Mouse (Mus musculus) gastrocnemius, adult 18-20 months (tissue): ENCODE results near the gene Pde8b. TPM values are rescaled to one million over a fixed set of nuclear protein-coding genes. Genes with fewer than 3 reads are reported as not detected.

Source experiments
- DNase-seq: peaks from one replicate; pipeline ENCODE4 v3.0.0; 2021; ENCODE audit warnings: low spot score
- long read RNA-seq, 2 experiments: library from polyadenylated mRNA; stranded (forward); transcript quantifications; one replicate each; pipeline ENCODE4 v2.0.0; 2021
- total RNA-seq, 2 experiments: library from RNA; stranded (reverse); gene quantifications; 2 replicates each; pipeline ENCODE4 v1.2.3; 2021

Gene Pde8b
- total RNA-seq: 1 to 10 TPM; 1.6 to 2.9 TPM
- long read RNA-seq, experiment 1, partial matches to known transcripts: 0 of 4 reads
- long read RNA-seq, experiment 1, other reads (novel, unspliced or antisense): 4 of 4 reads
- long read RNA-seq, experiment 2, partial matches to known transcripts: 0 of 6 reads
- long read RNA-seq, experiment 2, other reads (novel, unspliced or antisense): 5 of 6 reads

- DNase-seq: no peak
Measured at GRCm38 (mm10) chr13:95249511-95250456, at the start of gene Pde8b. Pde8b (minus strand) TSS chr13:95250336.

GRCm38 (mm10) chr13:95291983-95292382 is 41.8 kb upstream of the Pde8b start:
- no peak for DNase-seq

- no peak for DNase-seq
Measured at GRCm38 (mm10) chr13:95288027-95288426, 37.9 kb upstream of the Pde8b start.

- DNase-seq: peak; percentile 48
Measured at GRCm38 (mm10) chr13:95286989-95287388, 36.9 kb upstream of the Pde8b start.

GRCm38 (mm10) chr13:95281740-95282673 is 31.9 kb upstream of the Pde8b start:
- no peak for DNase-seq

GRCm38 (mm10) chr13:95278426-95279025 is 28.4 kb upstream of the Pde8b start:
- DNase-seq: no peak

GRCm38 (mm10) chr13:95264691-95265090 is 14.6 kb upstream of the Pde8b start:
- DNase-seq: no peak

- DNase-seq: peak; percentile 5
Measured at GRCm38 (mm10) chr13:95260886-95261789, 11.0 kb upstream of the Pde8b start.

- DNase-seq: no peak
Measured at GRCm38 (mm10) chr13:95260391-95260790, 10.3 kb upstream of the Pde8b start.

- DNase-seq: no peak
Measured at GRCm38 (mm10) chr13:95257083-95257482, 6.9 kb upstream of the Pde8b start.

- no peak for DNase-seq
Measured at GRCm38 (mm10) chr13:95255083-95255482, 4.9 kb upstream of the Pde8b start.

GRCm38 (mm10) chr13:95243026-95243425 is 7.1 kb downstream of the Pde8b start:
- DNase-seq: no peak

- DNase-seq: no peak
Measured at GRCm38 (mm10) chr13:95237488-95237887, 12.6 kb downstream of the Pde8b start.

- no peak for DNase-seq
Measured at GRCm38 (mm10) chr13:95235261-95235660, 14.9 kb downstream of the Pde8b start.

- DNase-seq: no peak
Measured at GRCm38 (mm10) chr13:95231366-95232138, 18.6 kb downstream of the Pde8b start.

GRCm38 (mm10) chr13:95230326-95230725 is 19.8 kb downstream of the Pde8b start:
- DNase-seq: no peak

- DNase-seq: no peak
Measured at GRCm38 (mm10) chr13:95224491-95224890, 25.6 kb downstream of the Pde8b start.

- DNase-seq: no peak
Measured at GRCm38 (mm10) chr13:95223427-95223772, 26.7 kb downstream of the Pde8b start.
